Mouse (Mus musculus) heart, postnatal 0 days (tissue): ENCODE data around the gene Hist1h4d. TPM values are rescaled to one million over a fixed set of nuclear protein-coding genes. Genes with fewer than 3 reads are reported as not detected.
"Not testable (repeated sequence)": the region's sequence is repeated elsewhere in the genome, so short reads cannot be mapped to it uniquely, and the experiment has no call there.

ENCODE experiments used
- ATAC-seq: fragments of 200-750 bp; cut with Nextera tagmentation; 2 replicates; pipeline ENCODE4 v1.8.0; 2017; ENCODE audit warnings: low read depth, moderate number of reproducible peaks, moderate library complexity; ENCODE audit not compliant: insufficient read depth
- DNase-seq: peaks from one replicate; pipeline ENCODE4 v3.0.0-alpha.2; 2016; ENCODE audit warnings: low spot score
- H3K27ac ChIP-seq: fragments of 300-500 bp; sonication (generic); 2 replicates; pipeline ENCODE4 v1.5.1; 2014; ENCODE audit warnings: low read depth, mild to moderate bottlenecking
- H3K27me3 ChIP-seq: fragments of 300-500 bp; sonication (generic); 2 replicates; pipeline ENCODE4 v1.6.1; 2014; ENCODE audit warnings: low read length, mixed read lengths; ENCODE audit not compliant: control insufficient read depth, insufficient read depth
- H3K36me3 ChIP-seq: fragments of 300-500 bp; sonication (generic); replicated peaks from 2 replicates; pipeline ENCODE4 v1.6.1; 2014; ENCODE audit warnings: low read length, mixed read lengths; ENCODE audit not compliant: control insufficient read depth, insufficient read depth
- H3K4me1 ChIP-seq: fragments of 300-500 bp; sonication (generic); 2 replicates; pipeline ENCODE4 v1.6.1; 2014; ENCODE audit warnings: antibody characterized with exemption; ENCODE audit not compliant: control insufficient read depth, insufficient read depth
- H3K4me2 ChIP-seq: fragments of 300-500 bp; sonication (generic); 2 replicates; pipeline ENCODE4 v1.6.1; 2014; ENCODE audit warnings: low read depth, mild to moderate bottlenecking, low read length, moderate library complexity
- H3K4me3 ChIP-seq: fragments of 300-500 bp; sonication (generic); 2 replicates; pipeline ENCODE4 v1.5.1; 2014; ENCODE audit warnings: low read depth, low read length
- H3K9ac ChIP-seq: fragments of 300-500 bp; sonication (generic); replicated peaks from 2 replicates; pipeline ENCODE4 v1.6.1; 2014; ENCODE audit warnings: low read depth, low read length, mixed read lengths
- H3K9me3 ChIP-seq: fragments of 300-500 bp; sonication (generic); replicated peaks from 2 replicates; pipeline ENCODE4 v1.6.1; 2016; ENCODE audit warnings: low read length; ENCODE audit not compliant: control insufficient read depth
- CTCF ChIP-seq: IDR thresholded peaks from 2 replicates; pipeline ENCODE4 v1.5.1; 2016; ENCODE audit warnings: antibody characterized with exemption, control low read depth, low read depth
- EP300 ChIP-seq: IDR thresholded peaks from 2 replicates; pipeline ENCODE4 v1.6.1; 2016; ENCODE audit warnings: antibody characterized with exemption, low read depth
- WGBS: fragments of 180-500 bp; shearing (Covaris S2); extraction: QIAGEN DNeasy Blood & Tissue Kit; methylation state at CpG from one replicate; pipeline ENCODE4 v1.1.7; 2014; 5-methylcytosine and 5-hydroxymethylcytosine counted together
- polyA plus RNA-seq: library from polyadenylated mRNA; unstranded; fragments of >200 nt; fragmentation: Nextera tagmentation; extraction: Ambion mirVana; gene quantifications from 2 replicates; pipeline ENCODE4 v1.2.1, GENCODE M21; 2015
- total RNA-seq: library from RNA; depleted of rRNA; stranded (reverse); fragments of >200 nt; gene quantifications from 2 replicates; pipeline ENCODE4 v1.2.3, GENCODE M21; 2014; ENCODE audit warnings: low replicate concordance

Hist1h4d gene
- total and polyA plus RNA-seq, 2 experiments from 2014 or later: 18.8 to 1,649 TPM

- peaks cover 7% of the 10 kb centered on the region; the same call in 1 of the 2 replicates for H3K4me1 ChIP-seq
- H3K4me2 ChIP-seq: peak overlapping the region; percentile 87
- DNase-seq (no peak), ATAC-seq (no peak)
- no peak for TF ChIP-seq EP300
- no peak for TF ChIP-seq CTCF
- peak overlapping the region; percentile 93 for H3K27ac ChIP-seq
- H3K4me3 ChIP-seq: peak overlapping the region; percentile 59
- no peaks in the 10 kb centered on the region for H3K36me3 ChIP-seq
- no peaks in the 10 kb centered on the region for H3K27me3 ChIP-seq
- peak overlapping the region; percentile 86; the same call in 1 of the 2 replicates for H3K9ac ChIP-seq
- no peaks in the 10 kb centered on the region for H3K9me3 ChIP-seq
- 53% methylated on average over 12 of the region's 12 CpGs for WGBS
These were observed 38.8 kb downstream of the Hist1h4d start for GRCm38 (mm10) chr13:23620056-23620732.

- ATAC-seq (peak; percentile 74), DNase-seq (peak; percentile 95)
- WGBS: under 1% methylated on average over 27 of the region's 27 CpGs
- Histone ChIP-seq H3K4me3 (peak within 1 kb of the TSS; percentile 59), H3K27me3 (no peaks in the 10 kb centered on the region), H3K9ac (peak within 1 kb of the TSS; percentile 86), H3K4me1 (peaks cover 7% of the 10 kb centered on the region; the same call in 1 of the 2 replicates), H3K27ac (peak within 1 kb of the TSS; percentile 93), H3K9me3 (no peaks in the 10 kb centered on the region), H3K4me2 (peak within 1 kb of the TSS; percentile 87), H3K36me3 (no peaks in the 10 kb centered on the region)
- TF ChIP-seq EP300 (no peak), CTCF (no peak)
These were observed 39.5 kb downstream of the Hist1h4d start, which contains the start of gene Hist1h2be for GRCm38 (mm10) chr13:23620733-23621531. TSS of gene Hist1h2be (minus strand) at chr13:23621124.

GRCm38 (mm10) chr13:23621532-23622174 lies 40.3 kb downstream of the Hist1h4d start:
- TF ChIP-seq CTCF: no peak
- TF ChIP-seq EP300: peak; percentile 47; the same call in 1 of the 2 replicates
- H3K4me3 ChIP-seq: peak overlapping the region; percentile 59
- under 1% methylated on average over 18 of the region's 18 CpGs for WGBS
- H3K36me3 ChIP-seq: no peaks in the 10 kb centered on the region
- peak overlapping the region; percentile 87 for H3K4me2 ChIP-seq
- peak overlapping the region; percentile 93 for H3K27ac ChIP-seq
- no peaks in the 10 kb centered on the region for H3K9me3 ChIP-seq
- H3K27me3 ChIP-seq: no peaks in the 10 kb centered on the region
- H3K4me1 ChIP-seq: peaks cover 7% of the 10 kb centered on the region; the same call in 1 of the 2 replicates
- H3K9ac ChIP-seq: peak overlapping the region; percentile 86
- peak; percentile 81 for ATAC-seq
- peak; percentile 90 for DNase-seq

- peak within 1 kb of the TSS; percentile 93 for H3K27ac ChIP-seq
- not testable (repeated sequence) for H3K9me3 ChIP-seq, H3K36me3 ChIP-seq, H3K27me3 ChIP-seq, H3K4me1 ChIP-seq
- peak within 1 kb of the TSS; percentile 59 for H3K4me3 ChIP-seq
- under 1% methylated on average over 52 of the region's 53 CpGs for WGBS
- peak; percentile 89 for ATAC-seq
- peak; percentile 95 for DNase-seq
- TF ChIP-seq EP300: peak; percentile 90
- H3K9ac ChIP-seq: peak within 1 kb of the TSS; percentile 86
- peak within 1 kb of the TSS; percentile 87 for H3K4me2 ChIP-seq
These were observed 40.8 kb downstream of the Hist1h4d start, which contains the start of gene Hist1h1e for GRCm38 (mm10) chr13:23622175-23622671. TSS of gene Hist1h1e (minus strand) at chr13:23622558.

GRCm38 (mm10) chr13:23622861-23623450 lies 41.6 kb downstream of the Hist1h4d start:
- H3K27ac ChIP-seq: peak overlapping the region; percentile 93
- peak overlapping the region; percentile 36; the same call in 1 of the 2 replicates for H3K9ac ChIP-seq
- peaks cover 7% of the 10 kb centered on the region; the same call in 1 of the 2 replicates for H3K4me1 ChIP-seq
- TF ChIP-seq EP300: no peak
- no peak for TF ChIP-seq CTCF
- peak overlapping the region; percentile 87 for H3K4me2 ChIP-seq
- no peaks in the 10 kb centered on the region for H3K27me3 ChIP-seq
- peak overlapping the region; percentile 59 for H3K4me3 ChIP-seq
- WGBS: 23% methylated on average over 7 of the region's 7 CpGs
- H3K9me3 ChIP-seq: no peaks in the 10 kb centered on the region
- DNase-seq (peak; percentile 27), ATAC-seq (no peak)
- no peaks in the 10 kb centered on the region for H3K36me3 ChIP-seq
